Mouse (Mus musculus): ENCODE results near the gene Gsta1.
"Not testable (repeated sequence)": the region's sequence is repeated elsewhere in the genome, so short reads cannot be mapped to it uniquely, and the experiment has no call there.

The Gsta1 gene

GRCm38 (mm10) chr9:78230461-78230860 is at the start of gene Gsta1:
Gsta1 (plus strand) TSS chr9:78230656.
- DNase-seq (ENCODE audit: low spot score in 2 of 2), result not testable (repeated sequence)

GRCm38 (mm10) chr9:78182474-78182873 is 48.0 kb upstream of the Gsta1 start, which contains the start of gene Gsta4:
Gsta4 (plus strand) TSS chr9:78182774.
- not testable (repeated sequence) for DNase-seq (ENCODE audit: low spot score in 2 of 2)

GRCm38 (mm10) chr9:78185686-78186085 is 44.8 kb upstream of the Gsta1 start:
- no peak for DNase-seq (ENCODE audit: low spot score in 2 of 2)

GRCm38 (mm10) chr9:78188910-78189309 is 41.5 kb upstream of the Gsta1 start:
- no peak for DNase-seq (ENCODE audit: low spot score in 2 of 2)

GRCm38 (mm10) chr9:78190651-78191634 is 39.5 kb upstream of the Gsta1 start:
- no peak for DNase-seq (ENCODE audit: low spot score in 2 of 2)

- peak; percentile 37 to 59 for DNase-seq (ENCODE audit: low spot score in 2 of 2)
Observed at GRCm38 (mm10) chr9:78191736-78192135, 38.7 kb upstream of the Gsta1 start.

- peak; percentile 49 to 63 for DNase-seq (ENCODE audit: low spot score in 2 of 2)
Observed at GRCm38 (mm10) chr9:78193902-78194597, 36.4 kb upstream of the Gsta1 start.

- no peak for DNase-seq (ENCODE audit: low spot score in 2 of 2)
Observed at GRCm38 (mm10) chr9:78195034-78195433, 35.4 kb upstream of the Gsta1 start.

GRCm38 (mm10) chr9:78197801-78198200 is 32.7 kb upstream of the Gsta1 start:
- no peak for DNase-seq (ENCODE audit: low spot score in 2 of 2)

- DNase-seq (ENCODE audit: low spot score in 2 of 2), result no peak
Observed at GRCm38 (mm10) chr9:78204194-78204593, 26.3 kb upstream of the Gsta1 start.

- no peak for DNase-seq (ENCODE audit: low spot score in 2 of 2)
Observed at GRCm38 (mm10) chr9:78208956-78209355, 21.5 kb upstream of the Gsta1 start.

GRCm38 (mm10) chr9:78210079-78210478 is 20.4 kb upstream of the Gsta1 start:
- DNase-seq (ENCODE audit: low spot score in 2 of 2), result no peak

- DNase-seq (ENCODE audit: low spot score in 2 of 2), result no peak
Observed at GRCm38 (mm10) chr9:78210821-78211220, 19.6 kb upstream of the Gsta1 start.

- no peak for DNase-seq (ENCODE audit: low spot score in 2 of 2)
Observed at GRCm38 (mm10) chr9:78211521-78211920, 18.9 kb upstream of the Gsta1 start.

- no peak for DNase-seq (ENCODE audit: low spot score in 2 of 2)
Observed at GRCm38 (mm10) chr9:78212341-78213049, 18.0 kb upstream of the Gsta1 start.

- DNase-seq (ENCODE audit: low spot score in 2 of 2), result no peak
Observed at GRCm38 (mm10) chr9:78217074-78217473, 13.4 kb upstream of the Gsta1 start.

- DNase-seq (ENCODE audit: low spot score in 2 of 2), result no peak
Observed at GRCm38 (mm10) chr9:78222616-78223015, 7.8 kb upstream of the Gsta1 start.

- DNase-seq (ENCODE audit: low spot score in 2 of 2), result no peak
Observed at GRCm38 (mm10) chr9:78223221-78223902, 7.1 kb upstream of the Gsta1 start.

- no peak for DNase-seq (ENCODE audit: low spot score in 2 of 2)
Observed at GRCm38 (mm10) chr9:78224418-78224817, 6.0 kb upstream of the Gsta1 start.

GRCm38 (mm10) chr9:78225304-78225703 is 5.2 kb upstream of the Gsta1 start:
- DNase-seq (ENCODE audit: low spot score in 2 of 2), result no peak

- no peak for DNase-seq (ENCODE audit: low spot score in 2 of 2)
Observed at GRCm38 (mm10) chr9:78228122-78228521, 2.3 kb upstream of the Gsta1 start.
